Mouse (Mus musculus) embryo, embryonic 11 days (tissue): ENCODE results near the gene Chsy1.

ENCODE experiments used
- DNase-seq: peaks from one replicate; pipeline ENCODE4 v3.0.0-alpha.2; 2015

The Chsy1 gene

DNA sequence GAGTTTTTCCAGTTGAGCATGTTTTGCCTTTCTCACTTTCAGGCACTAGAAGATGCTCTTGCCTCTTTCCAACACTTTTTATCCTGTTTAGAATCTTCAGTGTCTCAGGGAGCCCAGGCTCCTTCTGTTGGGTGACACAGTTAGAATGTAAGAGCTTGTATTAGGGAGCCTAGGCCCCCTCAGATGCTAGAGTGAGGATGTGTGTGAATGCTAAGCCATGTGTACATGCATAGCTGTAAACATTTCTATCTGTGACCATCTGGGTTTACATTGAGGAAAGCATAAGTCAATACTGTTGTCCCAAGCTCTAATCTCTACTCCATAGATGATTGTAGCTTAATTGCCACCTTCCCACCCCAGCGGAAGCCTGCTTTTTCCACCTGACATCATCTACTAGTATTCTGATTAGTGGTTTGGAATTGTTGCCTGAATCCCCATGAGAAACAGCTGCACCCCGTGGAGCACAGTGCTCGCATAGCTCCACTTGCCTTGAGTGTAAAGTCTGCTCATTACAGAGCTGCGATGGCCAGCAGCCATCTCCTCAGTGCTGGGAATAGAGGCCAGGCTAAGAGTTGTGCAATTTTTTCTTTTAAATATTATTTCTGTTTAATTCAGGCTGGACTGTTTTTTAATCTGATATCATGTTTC is 31.7 kb downstream of the Chsy1 start:
- DNase-seq, result no peak

DNA sequence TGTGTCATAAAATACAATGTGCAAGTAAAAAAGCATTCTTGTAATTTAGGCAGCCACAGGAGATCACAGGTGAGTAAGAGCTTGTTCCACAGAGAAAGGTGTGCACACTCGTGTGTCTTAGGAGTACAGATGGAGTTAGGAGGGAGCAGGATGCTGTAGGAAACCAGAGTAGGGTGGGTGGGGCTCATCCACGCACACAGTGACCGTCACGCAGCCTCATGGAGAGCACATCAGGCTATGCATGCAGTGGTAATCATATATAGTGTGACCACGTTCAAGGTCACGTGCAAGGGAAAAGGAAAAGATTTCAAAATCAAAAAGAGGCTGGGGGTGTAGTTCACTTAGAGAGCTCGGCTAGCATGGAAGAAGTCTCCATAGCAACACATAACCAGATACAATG is 33.2 kb downstream of the Chsy1 start:
- no peak for DNase-seq

DNA sequence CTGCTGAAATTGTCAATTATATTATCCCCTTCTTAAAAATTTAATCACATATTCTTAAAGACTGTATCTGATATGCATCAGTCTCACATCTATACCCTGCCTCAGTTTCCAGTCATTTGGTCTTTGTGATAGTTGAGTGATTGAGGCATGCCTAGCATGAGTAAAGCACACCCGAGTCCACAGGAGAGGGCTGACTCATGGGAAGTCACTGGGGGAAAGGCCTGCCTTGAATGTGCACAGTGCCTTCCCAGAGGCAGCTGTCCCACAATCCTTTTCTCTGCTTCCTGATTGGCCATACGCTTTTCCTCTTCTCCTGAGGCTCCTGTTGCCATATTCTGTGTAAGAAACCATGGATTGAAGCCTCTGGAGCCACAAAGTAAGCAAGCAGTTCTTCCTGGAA is 35.2 kb downstream of the Chsy1 start:
- no peak for DNase-seq

DNA sequence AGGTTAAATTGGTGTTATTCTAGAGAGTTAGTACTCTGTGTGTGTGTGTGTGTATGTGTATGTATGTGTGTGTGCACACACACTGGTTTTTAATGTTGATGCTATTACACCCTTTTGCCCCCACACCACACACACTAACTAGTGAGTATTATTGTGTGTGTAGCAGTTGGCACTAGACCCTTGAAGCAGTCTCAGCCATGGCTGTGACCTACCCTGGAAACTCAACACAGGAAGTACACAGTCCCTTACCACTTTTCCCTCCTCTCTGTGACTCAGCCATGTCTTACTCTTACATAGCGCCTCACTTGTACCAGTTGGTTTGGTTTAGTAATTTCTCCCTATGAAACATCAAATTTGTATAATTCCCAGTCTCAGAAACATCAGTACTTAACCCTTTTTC is 37.8 kb downstream of the Chsy1 start:
- DNase-seq, result no peak

DNA sequence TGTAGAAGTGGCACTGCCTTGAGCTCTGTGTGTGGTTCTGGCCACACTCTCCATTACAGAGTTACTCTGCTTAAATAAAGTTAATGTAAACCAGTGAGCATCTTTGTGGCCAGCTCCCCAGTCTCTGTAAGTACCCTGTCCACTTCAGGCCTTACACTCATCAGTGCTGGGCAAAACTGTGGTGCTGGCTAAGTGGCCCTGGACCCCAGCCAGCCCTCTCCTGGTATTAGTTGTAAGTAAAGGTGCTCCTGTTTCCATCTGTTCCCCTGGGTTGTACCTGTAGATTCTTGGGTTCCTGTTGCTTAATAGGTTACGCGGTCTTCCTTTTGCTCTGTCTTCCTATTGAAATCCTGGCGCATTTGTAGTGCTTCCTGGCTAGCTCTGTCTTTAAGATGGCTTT is 38.5 kb downstream of the Chsy1 start:
- DNase-seq, result no peak

DNA sequence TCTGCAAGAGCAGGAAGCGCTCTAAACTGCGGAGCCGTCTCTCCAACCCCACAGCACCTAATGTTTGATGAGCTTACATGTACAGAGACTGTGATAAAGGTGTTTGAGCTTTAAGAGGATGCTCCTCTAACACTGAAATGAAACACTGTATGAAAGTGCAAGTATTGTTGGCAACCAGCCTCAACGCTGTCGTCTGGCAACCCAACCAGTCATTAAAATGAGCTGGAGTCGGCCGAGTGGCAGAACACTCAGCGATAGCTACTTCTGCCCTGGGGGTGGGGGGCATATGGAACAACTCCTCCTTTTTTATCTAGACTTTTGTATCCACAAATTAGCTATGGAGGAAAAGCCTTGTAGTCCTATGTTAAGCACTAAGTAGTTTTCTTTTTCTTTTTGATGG is 40.2 kb downstream of the Chsy1 start:
- no peak for DNase-seq

DNA sequence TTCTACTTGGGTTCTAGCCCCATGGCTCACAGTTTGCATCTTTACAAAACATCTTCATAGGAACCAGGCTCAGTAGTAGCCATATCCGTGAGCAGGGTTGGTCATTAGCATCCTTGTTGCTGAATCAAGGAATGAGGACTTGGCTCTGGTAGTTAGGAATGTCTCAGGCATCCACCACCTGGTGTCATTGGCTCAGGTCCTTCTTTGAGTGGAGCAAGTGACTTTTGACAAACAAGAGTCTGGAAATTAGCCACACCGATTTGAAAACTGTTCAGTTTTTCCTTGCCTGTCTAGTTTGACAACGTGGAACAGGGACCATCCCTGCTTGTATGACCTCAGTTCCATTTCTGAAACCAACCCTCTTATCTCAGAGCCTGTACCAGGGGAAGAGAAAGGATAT is 41.1 kb downstream of the Chsy1 start:
- no peak for DNase-seq

DNA sequence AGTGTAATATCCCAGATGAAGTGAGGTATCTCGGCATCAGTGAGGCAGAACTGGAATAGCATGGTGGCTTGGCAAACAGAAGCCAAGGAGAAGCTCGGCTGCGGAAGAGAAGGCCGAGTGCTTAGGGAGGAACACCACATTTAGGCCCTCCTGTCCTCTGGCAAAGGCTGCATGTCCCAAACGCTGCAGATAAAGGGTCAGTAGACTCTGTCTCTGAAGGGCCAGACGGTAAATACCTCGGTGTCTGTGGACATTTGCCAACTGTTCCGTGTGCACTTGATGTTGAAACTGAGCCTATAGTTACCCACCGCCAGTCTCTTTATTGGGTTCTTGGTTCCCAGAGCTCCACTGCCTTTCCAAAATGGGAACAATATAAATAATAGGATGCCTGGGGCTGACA is 48.1 kb downstream of the Chsy1 start:
- no peak for DNase-seq

DNA sequence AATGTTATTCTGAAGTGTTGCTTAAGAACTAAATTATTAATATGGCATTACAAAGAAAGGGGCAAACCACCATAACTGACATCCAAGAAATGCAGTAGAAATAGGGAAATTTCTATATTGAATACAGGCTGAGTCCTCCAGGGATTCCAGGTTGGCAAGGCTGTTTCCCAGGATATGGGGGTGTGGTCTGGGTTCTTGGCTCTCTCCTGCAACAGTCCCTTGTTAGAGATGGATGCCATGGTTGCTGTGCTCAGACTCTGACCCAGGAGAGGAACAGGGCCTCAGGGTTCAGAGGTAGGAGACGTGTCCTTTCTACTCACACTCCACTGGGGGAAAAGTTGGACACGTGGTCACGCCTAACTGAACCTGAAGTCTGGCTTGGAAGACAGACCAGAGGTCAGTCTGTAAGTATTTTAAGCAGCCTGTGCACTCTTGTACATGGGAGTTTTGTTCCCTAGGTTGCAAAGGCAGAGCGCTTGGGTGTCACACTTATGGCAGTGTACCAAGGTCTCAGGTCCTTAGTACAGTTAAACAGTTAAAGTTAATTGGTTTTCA is 48.6 kb downstream of the Chsy1 start:
- no peak for DNase-seq

DNA sequence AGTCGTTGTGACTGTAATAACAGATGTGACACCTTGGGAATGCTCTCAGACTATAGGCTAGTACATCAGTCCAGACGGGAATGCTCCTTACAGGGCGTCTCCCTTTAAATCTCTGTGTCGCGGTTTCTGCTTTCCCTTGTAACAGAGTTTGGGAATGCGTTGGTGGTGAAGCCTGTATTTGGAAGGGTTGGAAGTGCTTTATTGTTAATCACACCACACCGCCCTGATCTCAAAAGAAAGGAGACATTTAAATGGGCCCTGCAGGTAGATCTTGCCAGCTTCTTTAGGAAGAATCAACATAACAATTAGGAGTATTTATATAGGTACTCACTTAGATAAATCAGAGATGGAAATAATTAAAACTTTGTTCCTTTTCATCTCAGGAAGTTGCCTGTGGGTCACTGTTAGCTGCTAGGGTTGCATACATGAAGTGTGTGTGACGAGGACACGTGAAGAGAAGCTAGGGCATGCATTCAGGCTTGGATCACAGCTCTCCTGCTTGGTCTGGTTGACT is 49.4 kb downstream of the Chsy1 start:
- DNase-seq, result no peak

DNA sequence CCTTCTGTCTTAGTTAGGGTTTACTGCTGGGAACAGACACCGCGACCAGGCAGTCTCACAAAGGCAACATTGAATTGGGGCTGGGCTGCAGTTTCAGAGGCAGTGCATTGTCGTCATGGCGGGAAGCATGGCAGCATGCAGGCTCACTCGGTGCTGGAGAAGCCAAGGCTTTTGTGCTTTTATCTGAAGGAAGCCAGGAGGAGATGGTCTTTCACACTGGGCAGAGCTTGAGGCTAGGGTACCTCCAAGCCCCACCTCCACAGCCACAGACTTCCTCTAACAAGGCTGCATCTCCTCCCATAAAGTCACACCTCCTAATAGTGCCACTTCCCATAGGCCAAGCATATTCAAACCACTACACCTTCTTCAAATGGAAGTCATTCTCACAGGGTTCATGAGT is 50.6 kb downstream of the Chsy1 start:
- no peak for DNase-seq

DNA sequence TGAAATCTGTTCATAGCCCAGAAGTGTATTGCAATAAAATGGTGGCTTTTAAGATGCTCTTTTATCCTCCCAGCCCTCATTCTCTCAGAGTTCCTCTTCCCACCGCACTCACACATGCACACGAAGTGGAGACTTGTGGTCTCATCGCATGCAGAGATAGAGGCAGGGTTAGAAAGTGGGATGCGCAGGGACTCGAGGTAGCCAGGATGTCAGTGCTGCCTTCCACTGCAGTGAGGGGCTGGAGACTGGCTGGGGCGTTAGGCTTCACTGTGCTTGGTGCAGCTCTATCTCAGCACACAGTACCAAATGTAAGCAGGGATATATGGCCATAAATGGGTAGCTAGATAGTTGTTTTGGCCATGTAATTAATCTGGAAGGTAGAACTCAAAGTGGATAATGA is 52.5 kb downstream of the Chsy1 start:
- DNase-seq, result no peak

DNA sequence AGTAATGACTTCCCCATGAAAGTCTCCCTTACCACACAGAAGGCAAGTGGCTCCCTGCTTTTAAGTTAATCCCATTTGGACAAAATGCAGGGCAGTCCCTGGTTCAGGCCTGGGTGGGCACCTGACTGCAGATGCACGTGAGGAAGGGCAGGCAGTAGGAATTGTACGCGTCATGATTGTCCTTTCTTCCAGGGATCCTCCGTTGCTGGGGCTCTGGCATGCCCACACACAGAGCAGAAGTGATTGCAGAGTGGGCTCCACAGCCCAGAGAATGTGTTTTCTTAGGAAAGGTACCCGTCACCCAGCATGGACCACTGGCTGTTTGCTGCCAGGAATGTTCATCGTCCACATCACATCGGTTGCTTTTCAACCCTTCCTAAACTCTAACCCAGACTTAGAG is 53.2 kb downstream of the Chsy1 start:
- DNase-seq, result no peak

DNA sequence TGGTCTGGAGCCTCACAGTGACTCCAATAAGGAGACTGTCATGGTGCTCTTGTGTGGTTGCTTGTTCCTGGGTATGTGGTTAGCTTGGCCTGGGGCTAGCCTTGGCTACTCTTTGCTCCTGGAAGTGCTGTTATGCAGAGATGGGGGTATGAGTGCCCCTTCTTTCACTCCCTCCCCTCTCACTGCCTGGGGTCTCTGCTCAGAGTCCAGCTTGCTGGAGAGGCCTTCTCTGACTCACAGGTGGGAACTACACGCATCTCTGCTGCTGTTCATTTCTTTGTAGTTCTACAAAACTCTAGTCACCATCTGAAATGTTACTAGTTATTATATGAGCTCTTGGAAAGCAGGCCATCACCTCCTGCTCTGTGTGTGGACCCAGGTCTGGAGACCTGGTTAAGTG is 53.7 kb downstream of the Chsy1 start:
- no peak for DNase-seq

DNA sequence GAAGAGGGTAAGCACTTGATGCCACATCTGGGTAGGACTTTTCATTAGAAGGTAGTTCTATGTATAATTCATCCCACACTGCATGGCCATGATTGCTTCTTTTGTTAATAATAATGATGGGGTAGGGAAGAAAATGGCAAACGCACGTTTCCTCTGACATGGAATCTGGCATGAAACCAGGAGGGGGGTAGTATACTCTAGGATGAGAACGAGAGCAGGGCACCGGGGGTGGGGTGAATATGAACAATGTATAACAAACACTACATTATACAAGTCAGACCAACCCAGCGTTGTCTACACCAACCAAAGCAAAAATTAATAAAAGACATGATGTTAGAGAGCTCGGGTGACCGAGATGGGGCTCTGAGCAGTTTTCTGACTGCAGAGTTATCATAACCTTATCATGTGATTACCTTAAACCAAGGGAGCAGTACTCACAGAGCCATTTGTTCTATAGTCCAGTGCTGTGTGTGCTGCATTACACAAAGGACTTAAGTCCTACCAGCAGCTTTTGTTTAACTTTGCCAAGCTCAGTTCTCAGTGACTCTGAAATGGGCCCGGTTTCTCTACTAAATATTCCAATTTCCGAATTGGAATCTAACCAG is 55.2 kb downstream of the Chsy1 start:
- DNase-seq, result no peak

DNA sequence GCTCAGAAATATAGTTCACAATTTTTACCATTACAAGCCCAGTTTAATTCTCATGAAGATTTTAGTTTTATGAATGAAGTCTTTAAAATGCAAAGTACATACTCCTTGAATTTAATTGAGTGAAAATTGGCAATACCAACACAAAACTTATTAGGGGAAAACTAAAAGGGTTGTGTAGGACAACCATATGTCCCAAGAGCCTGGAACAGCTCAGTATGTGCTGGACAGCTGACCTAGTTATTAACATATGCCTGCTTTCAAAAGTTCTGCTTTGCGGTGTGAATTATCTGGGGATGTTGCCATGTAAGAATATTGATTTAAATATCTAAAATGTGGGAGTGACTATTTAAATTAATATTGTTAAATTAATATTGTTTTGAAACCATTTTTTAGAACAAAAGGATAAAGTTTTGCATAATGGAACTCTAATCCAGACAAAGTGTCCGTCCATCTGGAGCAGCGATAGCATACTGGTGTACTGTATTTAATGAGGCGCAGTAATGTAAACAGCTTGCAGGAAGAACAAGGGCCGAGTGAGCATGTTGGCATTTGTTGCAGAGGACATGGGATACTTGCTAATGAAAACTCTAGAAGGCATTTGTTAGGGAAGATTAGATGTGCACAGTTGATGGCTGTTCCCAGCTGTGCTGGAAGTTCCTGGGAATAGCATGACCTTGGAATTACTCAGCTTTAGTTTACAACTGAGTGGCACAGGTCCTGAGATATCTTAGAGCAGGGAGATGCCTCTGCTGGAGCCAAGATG is 55.9 kb downstream of the Chsy1 start:
- DNase-seq, result no peak

DNA sequence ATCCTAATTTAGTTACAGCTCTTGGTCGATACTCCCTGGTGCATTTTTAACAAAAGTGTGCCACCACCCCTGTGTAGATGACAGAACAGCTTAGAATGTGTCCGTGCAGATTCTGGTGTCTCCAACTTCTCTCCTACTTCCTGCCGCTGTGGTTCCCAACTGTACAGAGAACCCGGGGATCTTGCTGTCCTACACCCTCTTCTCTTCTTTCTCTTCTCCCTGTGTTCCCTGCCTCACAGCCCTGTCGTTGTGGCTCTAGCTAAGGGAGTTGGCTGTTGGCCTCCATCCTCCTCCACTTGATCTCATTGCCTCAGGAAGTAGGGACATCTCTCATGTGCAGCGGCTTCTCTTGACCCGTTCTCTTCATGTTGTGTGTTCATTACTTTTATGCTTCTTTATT is 59.6 kb downstream of the Chsy1 start:
- DNase-seq, result no peak

DNA sequence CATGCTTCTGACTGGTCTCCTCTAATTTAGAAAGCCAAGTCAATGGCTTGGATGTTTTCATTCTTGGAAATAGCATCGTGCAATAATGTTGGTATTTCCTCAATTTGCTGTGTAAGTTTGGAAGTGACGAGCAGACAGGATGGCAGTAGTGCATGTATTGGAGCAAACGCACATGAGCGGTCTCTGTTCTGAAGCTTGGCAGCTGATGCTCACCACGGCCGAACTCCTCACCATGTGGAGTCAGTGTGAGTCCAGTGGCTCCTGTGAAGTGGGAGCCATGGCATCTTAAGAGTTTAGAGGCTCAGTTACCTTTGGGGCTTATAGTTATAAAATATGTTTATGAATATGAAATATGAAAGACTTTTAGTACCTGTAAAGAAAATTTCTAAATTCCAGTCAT is 60.2 kb downstream of the Chsy1 start:
- no peak for DNase-seq

DNA sequence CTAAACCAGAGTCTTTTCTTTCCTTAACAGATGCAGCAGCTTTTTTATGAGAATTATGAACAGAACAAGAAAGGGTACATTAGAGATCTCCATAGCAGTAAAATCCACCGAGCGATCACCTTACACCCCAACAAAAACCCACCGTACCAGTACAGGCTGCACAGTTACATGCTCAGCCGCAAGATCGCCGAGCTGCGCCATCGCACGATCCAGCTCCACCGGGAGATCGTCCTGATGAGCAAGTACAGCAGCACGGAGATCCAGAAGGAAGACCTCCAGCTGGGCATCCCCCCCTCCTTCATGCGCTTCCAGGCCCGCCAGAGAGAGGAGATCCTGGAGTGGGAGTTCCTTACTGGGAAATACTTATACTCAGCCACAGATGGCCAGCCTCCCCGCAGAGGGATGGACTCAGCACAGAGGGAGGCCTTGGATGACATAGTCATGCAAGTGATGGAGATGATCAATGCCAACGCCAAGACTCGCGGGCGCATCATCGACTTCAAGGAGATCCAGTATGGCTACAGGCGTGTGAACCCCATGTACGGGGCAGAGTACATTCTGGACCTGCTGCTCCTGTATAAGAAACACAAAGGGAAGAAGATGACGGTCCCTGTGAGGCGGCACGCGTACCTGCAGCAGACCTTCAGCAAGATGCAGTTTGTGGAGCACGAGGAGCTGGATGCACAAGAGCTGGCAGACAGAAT is 61.6 kb downstream of the Chsy1 start:
- no peak for DNase-seq

DNA sequence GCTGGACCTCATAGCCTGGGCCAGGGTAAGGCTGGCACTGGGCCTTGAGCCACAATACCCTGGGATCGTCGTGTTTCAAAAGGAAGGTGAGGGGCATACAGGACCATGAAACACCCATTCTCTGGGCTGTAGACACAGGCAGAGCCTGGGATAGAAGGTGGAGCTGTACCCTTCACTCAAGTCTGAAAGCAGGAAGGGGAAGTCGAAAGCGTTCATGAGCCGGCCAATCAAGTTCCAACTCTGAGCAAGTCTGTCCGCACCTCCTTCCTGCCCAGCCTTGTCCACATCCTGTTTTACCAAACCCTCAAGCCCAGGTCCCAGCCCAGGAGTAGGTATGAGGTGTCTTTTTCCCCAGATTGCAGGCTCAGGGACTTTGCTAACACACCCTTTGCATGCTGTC is 66.4 kb downstream of the Chsy1 start:
- DNase-seq, result no peak

DNA sequence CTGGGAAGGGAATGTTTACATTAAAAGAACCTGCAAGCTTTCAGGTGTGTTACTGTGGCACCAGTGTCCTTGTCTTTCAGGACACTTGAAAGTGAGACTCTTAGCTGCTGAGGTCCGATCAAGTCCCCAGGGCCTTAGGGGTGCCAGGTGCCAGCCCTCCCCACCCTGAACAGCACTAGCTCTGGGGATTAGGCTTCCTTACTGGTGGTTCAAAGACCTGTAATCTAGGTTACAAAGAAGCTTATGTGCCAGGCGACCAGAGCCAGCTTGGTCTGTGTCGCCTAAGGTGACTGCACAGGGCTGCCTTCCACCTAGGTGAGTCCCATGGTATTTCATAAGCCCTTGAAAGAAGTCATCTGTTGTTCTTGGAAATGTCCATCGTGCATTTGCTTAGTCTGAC is 66.9 kb downstream of the Chsy1 start:
- no peak for DNase-seq

DNA sequence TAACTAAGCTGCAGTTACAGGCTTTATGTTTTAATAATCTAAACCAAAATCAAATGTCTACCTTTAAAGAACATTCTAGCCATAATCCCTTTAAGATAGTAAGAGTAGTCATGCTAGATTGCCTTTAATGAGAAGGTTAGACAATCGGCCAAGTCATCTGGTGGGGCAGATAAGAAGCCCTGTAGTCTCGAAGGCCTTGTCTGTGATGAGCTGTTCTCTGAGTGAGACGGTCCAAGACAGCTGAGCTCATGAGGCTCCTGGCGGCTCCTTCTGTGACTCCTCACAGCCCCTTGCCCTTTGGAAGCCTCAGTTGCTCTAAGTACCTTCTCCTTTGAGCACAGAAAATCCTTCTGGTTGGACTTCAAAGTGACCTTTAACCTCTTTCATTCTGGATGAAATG is 67.6 kb downstream of the Chsy1 start:
- no peak for DNase-seq

DNA sequence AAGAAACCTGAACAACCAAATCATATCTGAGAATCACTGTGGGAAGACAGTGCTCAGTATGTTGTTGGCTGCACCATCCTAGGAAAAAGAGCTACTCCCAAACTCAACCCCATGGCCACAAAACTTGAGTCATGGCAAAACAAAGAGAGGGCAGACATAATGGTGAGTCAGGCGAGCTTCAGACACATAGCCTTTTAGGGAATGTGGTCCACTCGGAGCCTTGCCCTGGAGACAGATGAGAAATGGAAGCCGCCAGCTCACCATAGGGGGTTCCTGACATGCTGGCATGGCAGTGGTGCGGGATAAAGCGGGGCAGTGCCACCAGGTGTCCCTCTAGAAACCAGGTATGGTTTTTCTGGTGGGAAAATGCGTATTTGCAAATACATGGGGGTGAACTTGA is 68.8 kb downstream of the Chsy1 start:
- DNase-seq, result no peak
